Mouse (Mus musculus): ENCODE measurements around the gene Clptm1.

Gene Clptm1

DNA sequence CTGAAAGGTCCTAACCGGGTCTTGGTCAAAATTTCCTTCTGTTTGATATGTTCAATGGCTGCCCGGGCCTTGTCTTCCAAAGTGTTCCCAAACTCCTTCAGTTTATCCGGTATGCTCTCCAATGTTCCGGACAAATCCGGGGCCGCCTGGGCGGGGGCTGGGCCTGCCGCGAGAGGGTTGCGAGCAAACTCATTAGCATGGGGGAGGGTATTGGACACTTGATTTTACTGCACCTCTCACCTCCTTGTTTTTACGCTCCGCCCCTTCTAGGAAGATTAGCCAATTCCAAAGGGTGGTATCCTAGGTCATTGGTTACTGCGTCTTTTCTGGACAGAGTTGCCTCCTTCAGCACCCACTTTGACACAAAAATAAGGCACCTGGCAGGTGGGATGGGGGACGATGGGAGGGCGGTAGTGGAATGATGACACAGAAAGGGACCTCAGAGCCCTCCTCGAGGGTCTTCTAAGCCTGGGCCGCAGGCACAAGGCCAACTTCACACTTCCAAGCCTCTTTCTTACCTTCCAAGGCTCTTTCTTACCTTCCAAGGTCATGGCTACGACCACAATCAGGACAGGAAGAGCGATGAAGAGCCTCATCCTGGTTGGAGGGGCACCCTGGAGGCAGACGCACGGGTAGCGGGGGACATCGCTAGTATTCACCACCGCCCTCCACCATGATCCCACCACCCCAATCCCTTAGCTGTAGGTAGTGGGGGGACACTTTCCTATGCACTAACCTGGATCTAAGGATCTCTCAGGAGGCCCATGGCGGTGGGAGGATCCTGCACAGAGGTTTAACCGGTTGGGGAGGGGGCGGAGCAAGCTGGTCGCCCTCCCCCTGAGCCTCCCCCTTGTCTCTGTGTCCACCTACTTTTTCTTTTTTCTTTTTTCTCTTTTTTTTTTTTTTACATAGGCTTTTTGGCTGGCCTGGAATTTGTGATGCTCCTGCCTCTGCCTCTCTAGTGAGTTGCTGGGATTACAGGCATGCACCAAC lies 27.3 kb upstream of the Clptm1 start, which contains the start of gene Apoc1:
Gene Apoc1, minus strand, starts transcription at position 788 of the 993 bp plus-strand sequence.
- no peak for DNase-seq (ENCODE audit: low spot score)

DNA sequence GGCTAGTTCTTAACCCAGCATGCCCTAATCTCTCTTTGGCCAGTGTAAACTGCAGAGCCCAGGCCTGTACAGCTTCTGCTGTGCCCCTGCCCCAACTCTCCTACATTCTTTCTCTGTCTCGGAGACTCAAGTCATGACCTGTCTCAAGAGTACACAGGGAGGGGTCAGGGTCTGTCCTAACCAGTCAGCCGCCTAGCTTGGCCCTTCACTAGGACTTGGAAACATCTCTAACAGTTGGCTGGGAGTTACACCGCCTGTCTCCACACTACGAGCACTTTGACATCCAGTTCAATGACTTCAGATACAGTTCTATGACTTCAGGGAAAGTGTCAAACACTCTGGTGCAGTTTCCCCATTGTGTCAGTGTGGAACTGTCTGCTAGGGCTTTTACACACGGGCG lies 26.6 kb upstream of the Clptm1 start:
- DNase-seq (ENCODE audit: low spot score): no peak

- no peak for DNase-seq (ENCODE audit: low spot score)
Observed at GRCm38 (mm10) chr7:19690845-19691244, 26.0 kb upstream of the Clptm1 start.

DNA sequence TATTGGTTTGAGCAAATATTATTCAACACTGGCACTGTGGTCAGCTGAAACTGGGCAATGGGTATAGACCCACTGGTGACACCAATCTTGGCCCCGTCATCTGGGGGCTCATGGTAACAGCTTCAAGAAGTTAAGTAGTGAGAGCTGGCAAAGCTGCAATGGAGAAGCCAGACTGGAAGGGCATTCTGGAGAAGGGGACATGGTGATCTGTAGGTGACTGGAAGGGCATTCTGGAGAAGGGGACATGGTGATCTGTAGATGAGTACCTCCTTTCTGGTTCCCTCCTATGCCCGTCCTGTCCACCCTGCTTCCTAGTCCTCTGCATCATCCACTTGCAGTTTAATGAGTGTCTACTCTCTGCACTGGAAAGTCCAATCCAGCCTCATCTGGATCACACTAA lies 23.8 kb upstream of the Clptm1 start:
- no peak for DNase-seq (ENCODE audit: low spot score)

DNA sequence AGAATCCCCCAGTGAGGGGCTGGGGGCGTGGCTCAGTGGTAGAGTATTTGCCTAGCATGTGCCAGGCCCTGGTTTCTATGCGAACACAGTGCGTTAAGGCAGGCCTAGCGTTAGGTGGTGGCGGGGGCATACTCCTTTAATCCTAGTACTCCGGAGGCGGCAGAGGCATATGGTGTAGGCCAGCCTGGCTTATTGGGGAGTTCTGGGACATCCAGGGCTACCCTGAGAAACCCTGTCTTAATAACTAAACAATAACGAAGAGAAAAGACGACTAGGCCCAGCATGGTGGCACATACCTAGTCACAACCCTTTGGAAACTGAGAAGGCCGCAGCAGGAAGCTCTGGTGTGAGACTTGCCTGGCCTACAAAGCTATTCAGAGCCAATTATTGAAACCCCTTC lies 23.3 kb upstream of the Clptm1 start:
- no peak for DNase-seq (ENCODE audit: low spot score)

GRCm38 (mm10) chr7:19686927-19687583 lies 22.2 kb upstream of the Clptm1 start:
- peak; percentile 47 for DNase-seq (ENCODE audit: low spot score)

DNA sequence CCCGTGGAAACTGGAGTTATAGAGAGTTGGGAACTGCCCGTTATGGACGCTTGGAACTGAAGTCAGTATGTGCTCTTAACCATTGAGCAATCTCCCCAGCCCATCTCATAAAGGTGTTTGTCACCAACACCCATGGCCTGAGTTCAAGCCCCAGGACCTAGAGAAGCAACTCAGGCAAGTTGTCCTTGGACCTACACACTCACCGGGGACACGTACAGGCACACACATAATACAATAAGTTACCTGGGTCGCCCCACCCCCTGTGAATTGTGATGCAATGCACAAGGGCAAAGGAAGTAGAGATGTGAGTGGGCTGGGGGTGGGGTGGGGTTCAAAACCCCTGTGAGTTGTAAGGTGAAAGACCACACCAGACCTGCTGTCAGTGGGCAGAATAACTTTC lies 21.7 kb upstream of the Clptm1 start:
- no peak for DNase-seq (ENCODE audit: low spot score)

- DNase-seq (ENCODE audit: low spot score): no peak
Observed at GRCm38 (mm10) chr7:19685374-19685773, 20.5 kb upstream of the Clptm1 start.

- DNase-seq (ENCODE audit: low spot score): no peak
Observed at GRCm38 (mm10) chr7:19683771-19684201, 19.0 kb upstream of the Clptm1 start.

- no peak for DNase-seq (ENCODE audit: low spot score)
Observed at GRCm38 (mm10) chr7:19682979-19683378, 18.1 kb upstream of the Clptm1 start.

DNA sequence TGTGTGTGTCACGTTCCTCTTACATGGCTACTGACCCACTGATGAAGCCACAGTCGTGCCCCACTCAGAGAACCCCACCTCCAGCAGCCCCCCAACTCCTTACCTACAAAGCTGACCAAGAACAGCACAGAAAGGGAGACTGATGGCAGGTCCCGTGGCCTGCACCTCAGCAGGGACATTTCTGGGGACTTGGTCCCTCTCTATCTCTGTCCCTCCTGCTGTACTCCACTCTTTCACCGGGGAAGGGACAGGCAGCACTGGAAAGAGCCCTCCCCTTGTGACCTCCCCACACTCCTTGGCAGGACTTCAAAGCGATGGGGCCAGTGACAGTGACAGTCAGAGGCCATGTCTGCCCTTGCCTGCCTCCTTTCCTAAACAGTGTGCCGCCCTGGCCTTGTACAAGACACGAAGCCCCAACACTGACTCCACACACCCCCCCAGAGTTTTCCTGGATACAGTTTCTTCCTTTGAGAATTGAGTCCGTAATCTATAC lies 16.4 kb upstream of the Clptm1 start, which contains the start of the genes Gm44805 and Apoc4:
Gene Gm44805, minus strand, starts transcription at position 222 of the 493 bp plus-strand sequence.
Gene Apoc4, minus strand, starts transcription at position 278 of the 493 bp plus-strand sequence.
- no peak for DNase-seq (ENCODE audit: low spot score)

- DNase-seq (ENCODE audit: low spot score): no peak
Observed at GRCm38 (mm10) chr7:19680702-19681101, 15.9 kb upstream of the Clptm1 start.

GRCm38 (mm10) chr7:19678901-19679300 lies 14.1 kb upstream of the Clptm1 start:
- DNase-seq (ENCODE audit: low spot score): no peak

DNA sequence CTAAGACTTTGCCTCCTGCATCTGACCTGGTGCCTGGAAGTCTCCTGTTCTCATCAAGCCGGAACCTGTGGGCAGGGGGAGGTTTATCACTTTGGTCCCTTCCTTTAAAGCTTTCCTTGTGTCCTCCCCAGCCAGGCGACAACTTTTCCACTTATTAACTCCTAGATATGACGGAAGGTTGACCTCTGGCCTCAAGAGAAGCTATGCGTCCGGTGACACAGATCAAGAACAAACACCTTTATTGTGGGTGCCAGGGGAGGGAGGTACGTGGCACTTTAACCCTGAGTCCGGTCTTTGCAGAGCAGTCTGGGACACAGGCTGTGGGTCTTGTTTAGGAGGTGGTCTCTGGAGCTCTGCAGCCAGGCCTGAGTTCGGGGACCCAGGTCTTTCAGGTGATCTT lies 13.0 kb upstream of the Clptm1 start, which contains the start of gene Apoc2:
Gene Apoc2, minus strand, starts transcription at position 70 of the 400 bp plus-strand sequence.
- DNase-seq (ENCODE audit: low spot score): no peak

DNA sequence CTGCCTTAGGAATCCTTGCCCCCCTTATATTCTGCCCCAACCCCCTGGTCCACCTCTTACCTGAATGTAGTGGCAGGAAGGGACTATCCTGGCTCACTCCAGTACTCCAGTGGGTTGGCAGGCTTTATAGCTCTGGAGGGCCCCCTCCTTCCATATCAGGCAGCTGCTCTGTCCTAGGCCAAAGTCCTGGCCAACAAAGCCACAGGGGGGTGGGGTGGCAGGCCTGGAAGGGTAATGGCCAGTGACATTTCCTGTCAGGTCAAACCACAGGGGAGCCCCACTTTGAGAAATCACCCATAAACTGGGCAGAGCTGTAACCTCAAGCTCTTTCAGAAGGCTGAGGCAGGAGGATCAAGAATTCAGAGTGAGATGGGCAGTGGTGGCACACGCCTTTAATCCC lies 11.8 kb upstream of the Clptm1 start:
- DNase-seq (ENCODE audit: low spot score): no peak

DNA sequence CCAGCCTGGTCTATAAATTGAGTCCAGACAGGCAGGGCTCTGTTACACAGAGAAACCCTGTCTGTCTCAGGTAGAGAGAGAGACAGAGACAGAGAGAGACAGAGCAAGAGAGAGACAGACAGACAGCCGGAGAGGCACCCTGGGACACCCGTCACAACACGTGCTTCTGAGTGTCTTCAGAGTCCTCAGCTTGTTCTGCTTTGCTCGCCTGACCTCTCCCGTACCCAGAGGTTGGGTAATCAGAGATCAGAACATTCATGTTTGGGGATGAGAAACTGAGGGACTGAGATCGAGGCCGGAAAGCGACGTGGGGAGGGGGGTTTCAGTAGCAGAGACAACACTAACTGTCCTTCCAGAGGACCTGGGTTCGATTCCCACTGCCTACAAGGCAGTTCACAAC lies 11.0 kb upstream of the Clptm1 start:
- no peak for DNase-seq (ENCODE audit: low spot score)

DNA sequence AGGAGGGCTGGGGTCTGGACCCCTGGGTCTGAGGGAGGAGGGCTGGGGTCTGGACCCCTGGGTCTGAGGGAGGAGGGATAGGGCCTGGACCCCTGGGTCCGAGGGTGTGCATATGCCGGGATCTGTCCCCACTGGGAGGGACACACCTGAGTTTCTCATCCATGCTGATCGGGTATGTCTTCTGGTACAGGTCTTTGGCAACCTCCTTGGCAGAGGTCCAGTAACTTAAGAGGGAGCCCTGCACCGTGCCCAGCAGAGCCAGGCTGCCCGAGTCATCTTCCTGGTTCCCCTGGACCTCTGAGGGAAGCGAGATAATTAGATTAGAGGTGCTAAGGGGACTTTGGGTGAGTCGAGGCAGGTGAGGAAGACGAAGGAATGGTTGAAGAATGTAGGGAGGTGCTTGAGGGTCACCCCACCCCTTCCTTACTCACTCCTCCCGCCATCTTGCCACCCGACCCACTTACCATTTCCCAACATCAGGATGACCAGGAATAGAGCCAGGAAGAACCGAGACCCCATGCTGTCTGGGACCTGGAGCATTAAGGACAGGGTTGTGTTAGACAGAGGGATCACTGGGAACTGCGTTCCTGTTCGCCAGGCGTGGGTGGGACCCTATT lies 8.4 kb upstream of the Clptm1 start:
- DNase-seq (ENCODE audit: low spot score): no peak

DNA sequence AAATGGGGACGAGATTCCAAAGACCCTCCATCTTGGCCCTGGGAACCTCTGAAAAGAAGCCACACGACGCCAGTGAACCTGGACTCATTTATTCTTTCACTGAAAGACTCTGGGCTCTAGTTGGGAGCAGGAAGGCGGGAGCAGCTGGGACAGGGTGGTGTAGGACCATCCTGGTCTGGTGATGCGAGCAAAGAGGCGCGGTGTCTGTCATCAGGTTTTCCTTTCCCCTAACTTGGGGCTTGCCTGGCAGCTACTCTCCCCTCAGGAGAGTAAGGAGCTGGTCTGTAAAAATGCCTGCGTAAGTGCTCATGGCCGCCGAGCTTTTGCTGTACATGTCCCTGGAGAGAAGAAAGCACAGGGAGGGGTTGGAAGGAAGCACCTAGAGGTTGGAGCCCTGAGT lies 6.7 kb upstream of the Clptm1 start:
- no peak for DNase-seq (ENCODE audit: low spot score)

GRCm38 (mm10) chr7:19668947-19669721 lies 4.3 kb upstream of the Clptm1 start:
- DNase-seq (ENCODE audit: low spot score): peak; percentile 97

- no peak for DNase-seq (ENCODE audit: low spot score)
Observed at GRCm38 (mm10) chr7:19667434-19667833, 2.6 kb upstream of the Clptm1 start.

DNA sequence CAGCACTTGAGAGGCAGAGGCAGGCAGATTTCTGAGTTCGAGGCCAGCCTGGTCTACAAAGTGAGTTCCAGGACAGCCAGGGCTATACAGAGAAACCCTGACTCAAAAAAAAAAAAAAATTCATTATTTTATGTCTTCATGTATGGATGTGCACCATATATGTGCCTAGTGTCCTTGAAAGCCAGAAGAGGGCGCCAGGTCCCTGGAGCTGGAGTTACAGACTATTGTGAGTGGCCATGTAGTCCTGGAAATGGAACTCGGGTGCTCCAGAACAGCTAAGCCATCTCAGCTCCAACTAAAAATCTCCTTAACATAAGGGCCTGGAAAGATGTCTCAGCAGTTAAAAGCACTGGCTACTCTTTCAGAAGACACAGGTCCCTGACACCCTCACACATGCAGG lies 1.9 kb upstream of the Clptm1 start:
- peak; percentile 9 for DNase-seq (ENCODE audit: low spot score)

Measured in embryo, embryonic 10.5 days (tissue).